Mouse (Mus musculus) megakaryocyte, embryonic 14.5 days (primary cell): ENCODE measurements around the gene Ppp1r37.

Experiments
- FLI1 ChIP-seq: IDR thresholded peaks from 2 replicates; pipeline ENCODE4 v1.6.1; 2012; ENCODE audit warnings: low read length, inconsistent platforms, mixed read lengths
- GATA1 ChIP-seq: IDR thresholded peaks from 3 replicates; pipeline ENCODE4 v1.6.1; 2012; ENCODE audit warnings: mixed read lengths, low read length, inconsistent platforms, borderline replicate concordance

- no peak for TF ChIP-seq GATA1
- TF ChIP-seq FLI1 = no peak
Measured at GRCm38 (mm10) chr7:19557086-19557485, 5.8 kb downstream of the Ppp1r37 start.
